ENCODE assay signal across 8 mouse cellular contexts in the genomic region with DNA sequence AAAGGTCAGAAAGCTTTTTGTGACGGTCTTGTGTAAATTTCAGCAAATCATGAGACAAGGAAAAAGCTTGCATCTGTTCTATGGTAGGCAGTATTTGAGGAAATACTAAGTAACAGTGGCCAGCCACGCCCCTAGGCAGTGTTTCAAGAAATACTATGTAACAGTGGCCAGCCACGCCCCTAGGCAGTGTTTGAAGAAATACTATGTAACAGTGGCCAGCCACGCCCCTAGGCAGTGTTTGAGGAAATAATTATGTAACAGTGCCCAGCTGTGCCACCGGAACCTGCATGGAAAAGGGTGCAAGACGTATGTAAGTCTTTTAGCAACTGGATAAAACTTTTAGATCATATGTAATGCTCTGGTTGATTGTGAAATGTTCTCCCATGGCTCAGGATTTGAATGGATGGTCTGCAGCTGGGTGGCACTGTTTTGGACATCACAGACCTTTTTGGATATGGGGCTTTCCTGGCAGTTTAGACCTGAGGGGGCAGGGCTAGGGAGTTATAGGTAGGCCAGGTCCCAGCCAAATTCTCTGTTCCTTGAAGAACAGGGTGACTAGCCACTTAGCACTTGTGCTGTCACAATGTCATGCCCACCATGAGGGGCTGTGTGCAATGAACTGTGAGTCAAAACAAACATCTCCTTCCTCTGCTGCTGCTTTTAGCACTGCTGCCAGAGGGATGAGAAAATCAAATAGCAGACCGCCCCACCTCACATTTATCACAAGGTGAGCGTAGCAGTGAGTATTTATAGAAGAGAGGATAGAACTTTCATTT. TPM values are rescaled to one million over a fixed set of nuclear protein-coding genes. Genes with fewer than 3 reads are reported as not detected.
DNase-seq lines count a peak whose midpoint lies in the region; ATAC-seq and TF ChIP-seq lines count a peak whose summit lies in the region.

No protein-coding gene starts in this region.

- H3K9ac ChIP-seq in midbrain, postnatal 0 days (replicated peaks; ENCODE audit: low read length, poor library complexity, severe bottlenecking), result no peak overlapping the region
- H3K9ac ChIP-seq in midbrain, embryonic 13.5 days (replicated peaks), result no peak overlapping the region
- H3K9ac ChIP-seq in stomach, embryonic 14.5 days (replicated peaks; ENCODE audit: low read depth, low read length), result no peak overlapping the region
- H3K9ac ChIP-seq in neural tube, embryonic 15.5 days (replicated peaks), result no peak overlapping the region

- WGBS in midbrain, postnatal 0 days, result 85% methylated on average over 8 of the region's 8 CpGs
- WGBS in midbrain, embryonic 13.5 days, result 78% methylated on average over 8 of the region's 8 CpGs
- WGBS in lung, adult 2 months, result 23% methylated on average over 8 of the region's 8 CpGs
- 67% methylated on average over 8 of the region's 8 CpGs for WGBS in stomach, embryonic 14.5 days
- 82% methylated on average over 8 of the region's 8 CpGs for WGBS in neural tube, embryonic 15.5 days

- H3K4me3 ChIP-seq in midbrain, postnatal 0 days (ENCODE audit: low read depth, low read length), result no peak overlapping the region
- H3K4me3 ChIP-seq in midbrain, embryonic 13.5 days (replicated peaks), result no peak overlapping the region
- H3K4me3 ChIP-seq in lung, adult 2 months (replicated peaks; ENCODE audit: extremely low read depth, low read depth, low read length), result peak overlapping the region; percentile 5
- H3K4me3 ChIP-seq in stomach, embryonic 14.5 days (ENCODE audit: low read depth, low read length), result no peak overlapping the region
- H3K4me3 ChIP-seq in neural tube, embryonic 15.5 days (replicated peaks), result no peak overlapping the region

- TF ChIP-seq POLR2A in lung, adult 2 months (IDR thresholded peaks at IDR 0.05; ENCODE audit: borderline replicate concordance, extremely low read depth, low read depth, low read length), result no peak

- peak; percentile 23; the same call in 1 of the 2 replicates for TF ChIP-seq CTCF in midbrain, postnatal 0 days (IDR thresholded peaks at IDR 0.05)
- no peak for TF ChIP-seq CTCF in lung, adult 2 months (IDR thresholded peaks at IDR 0.05; ENCODE audit: insufficient read depth, low read length)

- H3K27me3 ChIP-seq in midbrain, postnatal 0 days (ENCODE audit: insufficient read depth, low read length), result no peaks in the 10 kb centered on the region
- no peaks in the 10 kb centered on the region for H3K27me3 ChIP-seq in midbrain, embryonic 13.5 days
- H3K27me3 ChIP-seq in stomach, embryonic 14.5 days (ENCODE audit: control insufficient read depth, insufficient read depth, low read length), result no peaks in the 10 kb centered on the region
- no peaks in the 10 kb centered on the region for H3K27me3 ChIP-seq in neural tube, embryonic 15.5 days (replicated peaks)

- H3K4me1 ChIP-seq in midbrain, postnatal 0 days (ENCODE audit: insufficient read depth, low read length), result no peaks in the 10 kb centered on the region
- no peaks in the 10 kb centered on the region for H3K4me1 ChIP-seq in midbrain, embryonic 13.5 days (replicated peaks)
- H3K4me1 ChIP-seq in lung, adult 2 months (ENCODE audit: control insufficient read depth, insufficient read depth, low read length), result no peaks in the 10 kb centered on the region
- no peaks in the 10 kb centered on the region for H3K4me1 ChIP-seq in stomach, embryonic 14.5 days (ENCODE audit: control insufficient read depth, insufficient read depth, low read length)
- no peaks in the 10 kb centered on the region for H3K4me1 ChIP-seq in neural tube, embryonic 15.5 days

- H3K36me3 ChIP-seq in midbrain, postnatal 0 days (ENCODE audit: insufficient read depth, low read length), result peaks cover 31% of the 10 kb centered on the region; the same call in 1 of the 2 replicates
- H3K36me3 ChIP-seq in midbrain, embryonic 13.5 days, result peaks cover 63% of the 10 kb centered on the region
- H3K36me3 ChIP-seq in stomach, embryonic 14.5 days (ENCODE audit: control insufficient read depth, insufficient read depth, low read length), result peaks cover 7% of the 10 kb centered on the region; the same call in 1 of the 2 replicates
- H3K36me3 ChIP-seq in neural tube, embryonic 15.5 days, result peaks cover 59% of the 10 kb centered on the region

- no peak for DNase-seq in midbrain, postnatal 0 days (ENCODE audit: low spot score)
- peak; percentile 5 for DNase-seq in c-Kit-positive CD71-positive TER-119-positive erythroid progenitor cells, embryonic 14.5 days (ENCODE audit: low spot score)
- peak; percentile 56 for DNase-seq in lung, adult 2 months
- DNase-seq in cerebellum, postnatal 10 days, result no peak
- DNase-seq in left cerebral cortex, postnatal 10 days (ENCODE audit: extremely low spot score in 1 of 2, low spot score in 2 of 2), result no peak

- ATAC-seq in midbrain, postnatal 0 days (ENCODE audit: low FRiP score), result no peak
- no peak for ATAC-seq in midbrain, embryonic 13.5 days
- ATAC-seq in stomach, embryonic 14.5 days (ENCODE audit: insufficient number of reproducible peaks, insufficient read depth, low FRiP score, low read depth), result peak; percentile 87; the same call in 1 of the 2 replicates
- ATAC-seq in neural tube, embryonic 15.5 days (ENCODE audit: low FRiP score), result no peak

- H3K9me3 ChIP-seq in midbrain, postnatal 0 days (ENCODE audit: low read length), result no peaks in the 10 kb centered on the region
- no peaks in the 10 kb centered on the region for H3K9me3 ChIP-seq in midbrain, embryonic 13.5 days
- H3K9me3 ChIP-seq in stomach, embryonic 14.5 days (ENCODE audit: control insufficient read depth, low read depth, low read length), result no peaks in the 10 kb centered on the region
- no peaks in the 10 kb centered on the region for H3K9me3 ChIP-seq in neural tube, embryonic 15.5 days (replicated peaks)

- intact Hi-C loops in left cerebral cortex, postnatal 10 days (cut with DNase I), result no loop called here

- H3K27ac ChIP-seq in midbrain, postnatal 0 days (ENCODE audit: low read depth, low read length), result no peak overlapping the region
- H3K27ac ChIP-seq in midbrain, embryonic 13.5 days, result no peak overlapping the region
- no peak overlapping the region for H3K27ac ChIP-seq in stomach, embryonic 14.5 days (ENCODE audit: low read length)
- H3K27ac ChIP-seq in neural tube, embryonic 15.5 days (replicated peaks), result no peak overlapping the region

- H3K4me2 ChIP-seq in midbrain, postnatal 0 days (ENCODE audit: low read depth, low read length, poor library complexity, severe bottlenecking), result no peak overlapping the region
- no peak overlapping the region for H3K4me2 ChIP-seq in midbrain, embryonic 13.5 days (replicated peaks)
- H3K4me2 ChIP-seq in stomach, embryonic 14.5 days (replicated peaks; ENCODE audit: low read depth, low read length), result no peak overlapping the region
- H3K4me2 ChIP-seq in neural tube, embryonic 15.5 days, result no peak overlapping the region

RNA-seq across cellular contexts. Expression of a gene that starts 56.5 kb away (rescaled TPM):
- 2.5 and 4.5 TPM in 2 replicates for total RNA-seq in midbrain, postnatal 0 days (2014; rRNA removed)
- polyA plus RNA-seq in midbrain, postnatal 0 days (2015; fragmentation: Nextera tagmentation; extraction: Ambion mirVana), result 1.5 and 1.9 TPM in 2 replicates
- polyA plus RNA-seq in midbrain, embryonic 13.5 days (2015; fragmentation: Nextera tagmentation; extraction: Ambion mirVana), result 1.8 and 2.2 TPM in 2 replicates
- polyA plus RNA-seq in lung, adult 2 months (2012; rRNA removed), result 8.5 and 9.4 TPM in 2 replicates
- 3.9 and 5.2 TPM in 2 replicates for polyA plus RNA-seq in stomach, embryonic 14.5 days (2014; fragmentation: Nextera tagmentation; extraction: Ambion mirVana)
- polyA plus RNA-seq in neural tube, embryonic 15.5 days (2015; fragmentation: Nextera tagmentation; extraction: Ambion mirVana), result 2.3 and 2.8 TPM in 2 replicates
- total RNA-seq in left cerebral cortex, postnatal 10 days (2021), result 1 to 10 TPM; 8.6 to 8.8 TPM

Comparison
In these comparisons a context has a peak if more than half of its experiments do, and no peak if none do; other contexts are left out.
1. DNase-seq: peak in c-Kit-positive CD71-positive TER-119-positive erythroid progenitor cells, embryonic 14.5 days (single experiment) and lung, adult 2 months (single experiment); none in midbrain, postnatal 0 days (single experiment), cerebellum, postnatal 10 days (0 of 2) and left cerebral cortex, postnatal 10 days (0 of 2).